In the genomic region with DNA sequence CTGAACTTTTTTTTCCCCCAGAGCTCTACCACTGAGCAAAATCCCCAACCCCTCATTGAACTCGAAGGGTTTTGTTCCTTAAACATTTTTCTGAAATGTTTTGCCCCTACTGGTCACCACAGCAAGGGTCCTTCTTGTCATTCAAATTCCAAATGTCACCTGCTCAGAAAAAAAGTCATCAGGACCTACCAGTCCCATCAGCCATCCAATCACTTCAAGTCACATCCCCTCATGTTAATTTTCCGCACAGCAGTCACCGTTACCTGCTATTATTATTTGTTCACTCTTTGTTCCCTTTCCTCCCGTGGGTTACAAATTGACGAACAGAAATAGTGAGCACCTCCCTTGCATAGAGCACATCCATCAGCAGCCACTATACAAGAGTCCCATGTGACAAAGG, we compare ENCODE assay signal across 7 mouse cellular contexts. TPM values are rescaled to one million over a fixed set of nuclear protein-coding genes. Genes with fewer than 3 reads are reported as not detected.
DNase-seq lines count a peak whose midpoint lies in the region; ATAC-seq and TF ChIP-seq lines count a peak whose summit lies in the region.

No protein-coding gene starts in this region.

- H3K9ac ChIP-seq in lung, embryonic 16.5 days (ENCODE audit: low read length): no peak overlapping the region; the same call in 1 of the 2 replicates
- H3K9ac ChIP-seq in forebrain, embryonic 13.5 days: peak overlapping the region; percentile 77
- no peak overlapping the region for H3K9ac ChIP-seq in liver, embryonic 12.5 days
- H3K9ac ChIP-seq in stomach, postnatal 0 days (ENCODE audit: low read length): no peak overlapping the region

- TF ChIP-seq EP300 in stomach, postnatal 0 days (optimal IDR thresholded peaks at IDR 0.05): no peak

- peaks cover 14% of the 10 kb centered on the region for H3K4me1 ChIP-seq in lung, embryonic 16.5 days (replicated peaks; ENCODE audit: control insufficient read depth, insufficient read depth, low read length)
- H3K4me1 ChIP-seq in forebrain, embryonic 13.5 days: peaks cover 27% of the 10 kb centered on the region
- peaks cover 31% of the 10 kb centered on the region for H3K4me1 ChIP-seq in liver, embryonic 12.5 days
- H3K4me1 ChIP-seq in stomach, postnatal 0 days (replicated peaks; ENCODE audit: control insufficient read depth, insufficient read depth): 0 out of 2 replicates have a peak, but pooled peaks cover 4% of the 10 kb centered on the region

- TF ChIP-seq CTCF in stomach, postnatal 0 days (IDR thresholded peaks at IDR 0.05; ENCODE audit: low read depth): no peak

- no peaks in the 10 kb centered on the region for H3K9me3 ChIP-seq in lung, embryonic 16.5 days (ENCODE audit: control insufficient read depth, low read length)
- no peaks in the 10 kb centered on the region for H3K9me3 ChIP-seq in forebrain, embryonic 13.5 days (replicated peaks)
- H3K9me3 ChIP-seq in liver, embryonic 12.5 days (replicated peaks): no peaks in the 10 kb centered on the region
- H3K9me3 ChIP-seq in stomach, postnatal 0 days (ENCODE audit: control insufficient read depth, low read length): no peaks in the 10 kb centered on the region

- ATAC-seq in lung, embryonic 16.5 days (ENCODE audit: low read depth): no peak
- ATAC-seq in forebrain, embryonic 13.5 days: no peak; the same call in 1 of the 2 replicates
- ATAC-seq in liver, embryonic 12.5 days: no peak
- ATAC-seq in stomach, postnatal 0 days (ENCODE audit: low FRiP score, low TSS enrichment): no peak

- H3K4me3 ChIP-seq in lung, embryonic 16.5 days (ENCODE audit: low read length): peak overlapping the region; percentile 78
- H3K4me3 ChIP-seq in forebrain, embryonic 13.5 days: peak overlapping the region; percentile 84
- peak overlapping the region; percentile 73 for H3K4me3 ChIP-seq in liver, embryonic 12.5 days
- H3K4me3 ChIP-seq in stomach, postnatal 0 days (ENCODE audit: low read depth, low read length): peak overlapping the region; percentile 74

- 20% methylated on average over 5 of the region's 5 CpGs for WGBS in lung, embryonic 16.5 days
- 7% methylated on average over 5 of the region's 5 CpGs for WGBS in forebrain, embryonic 13.5 days
- 15% methylated on average over 5 of the region's 5 CpGs for WGBS in liver, embryonic 12.5 days (ENCODE audit: insufficient replicate concordance)
- 19% methylated on average over 5 of the region's 5 CpGs for WGBS in stomach, postnatal 0 days

- peak overlapping the region; percentile 99 for H3K4me2 ChIP-seq in lung, embryonic 16.5 days (ENCODE audit: low read depth, low read length)
- peak overlapping the region; percentile 96 for H3K4me2 ChIP-seq in forebrain, embryonic 13.5 days
- H3K4me2 ChIP-seq in liver, embryonic 12.5 days: peak overlapping the region; percentile 100
- H3K4me2 ChIP-seq in stomach, postnatal 0 days (replicated peaks; ENCODE audit: low read depth): peak overlapping the region; percentile 99

- peaks cover 10% of the 10 kb centered on the region for H3K27me3 ChIP-seq in lung, embryonic 16.5 days (ENCODE audit: control insufficient read depth, insufficient read depth, low read depth, low read length)
- H3K27me3 ChIP-seq in forebrain, embryonic 13.5 days: no peaks in the 10 kb centered on the region
- H3K27me3 ChIP-seq in liver, embryonic 12.5 days (replicated peaks): peaks cover 28% of the 10 kb centered on the region
- no peaks in the 10 kb centered on the region for H3K27me3 ChIP-seq in stomach, postnatal 0 days (ENCODE audit: control insufficient read depth, insufficient read depth, low read length)

- no peaks in the 10 kb centered on the region for H3K36me3 ChIP-seq in lung, embryonic 16.5 days (ENCODE audit: control insufficient read depth, insufficient read depth, low read length)
- H3K36me3 ChIP-seq in forebrain, embryonic 13.5 days (ENCODE audit: poor library complexity, severe bottlenecking): no peaks in the 10 kb centered on the region
- H3K36me3 ChIP-seq in liver, embryonic 12.5 days: no peaks in the 10 kb centered on the region
- H3K36me3 ChIP-seq in stomach, postnatal 0 days (ENCODE audit: control insufficient read depth, insufficient read depth, low read length): no peaks in the 10 kb centered on the region

- DNase-seq in lung, postnatal 10 days: no peak
- DNase-seq in stomach, postnatal 0 days (ENCODE audit: low spot score): no peak
- no peak for DNase-seq in adrenal gland, adult 8-10 months
- no peak for DNase-seq in left cerebral cortex, adult 18-20 months (ENCODE audit: low spot score in 2 of 2)

- H3K27ac ChIP-seq in lung, embryonic 16.5 days (ENCODE audit: low read length): no peak overlapping the region; the same call in 1 of the 2 replicates
- no peak overlapping the region for H3K27ac ChIP-seq in forebrain, embryonic 13.5 days
- H3K27ac ChIP-seq in liver, embryonic 12.5 days: no peak overlapping the region
- no peak overlapping the region for H3K27ac ChIP-seq in stomach, postnatal 0 days (replicated peaks)

RNA-seq across cellular contexts. Expression of a gene that starts 1.6 kb away (rescaled TPM):
- polyA plus RNA-seq in lung, embryonic 16.5 days (2015; fragmentation: Nextera tagmentation; extraction: Ambion mirVana): 10.9 and 14.0 TPM in 2 replicates
- 13.1 and 15.6 TPM in 2 replicates for polyA plus RNA-seq in forebrain, embryonic 13.5 days (2015; fragmentation: Nextera tagmentation; extraction: Ambion mirVana)
- polyA plus RNA-seq in liver, embryonic 12.5 days (2016; fragmentation: Nextera tagmentation; extraction: Ambion mirVana): 3.6 TPM in 2 replicates
- 10.1 and 11.7 TPM in 2 replicates for polyA plus RNA-seq in stomach, postnatal 0 days (2015; fragmentation: Nextera tagmentation; extraction: Ambion mirVana)
- 10 to 100 TPM; 13.4 to 34.3 (median 26.8) TPM for total RNA-seq in adrenal gland, adult 8-10 months (2022)
- 10 to 100 TPM; 18.7 to 21.5 TPM for total RNA-seq in left cerebral cortex, adult 18-20 months (2021)

RNA-seq across cellular contexts. Expression of a gene that starts 27.4 kb away (rescaled TPM):
- polyA plus RNA-seq in lung, embryonic 16.5 days (2015; fragmentation: Nextera tagmentation; extraction: Ambion mirVana): 711 and 717 TPM in 2 replicates
- 673 and 704 TPM in 2 replicates for polyA plus RNA-seq in forebrain, embryonic 13.5 days (2015; fragmentation: Nextera tagmentation; extraction: Ambion mirVana)
- polyA plus RNA-seq in liver, embryonic 12.5 days (2016; fragmentation: Nextera tagmentation; extraction: Ambion mirVana): 786 and 821 TPM in 2 replicates
- polyA plus RNA-seq in stomach, postnatal 0 days (2015; fragmentation: Nextera tagmentation; extraction: Ambion mirVana): 609 and 626 TPM in 2 replicates
- 100 to 1,000 TPM; 356 to 474 (median 418) TPM for total RNA-seq in adrenal gland, adult 8-10 months (2022)
- total RNA-seq in left cerebral cortex, adult 18-20 months (2021): 100 to 1,000 TPM; 203 to 223 TPM
